Mouse (Mus musculus) forebrain, postnatal 0 days (tissue): ENCODE data around the gene Ifnar2. TPM values are rescaled to one million over a fixed set of nuclear protein-coding genes. Genes with fewer than 3 reads are reported as not detected.
A peak's percentile ranks its signal among the peaks of the same experiment; 100 is the strongest.

ENCODE experiments used
- ATAC-seq: fragments of 200-750 bp; cut with Nextera tagmentation; 2 replicates; pipeline ENCODE4 v1.8.0; 2017; ENCODE audit warnings: mild to moderate bottlenecking, moderate library complexity
- DNase-seq: peaks from one replicate; pipeline ENCODE4 v3.0.0-alpha.2; 2015
- H3K27ac ChIP-seq: fragments of 300-500 bp; sonication (generic); 2 replicates; pipeline ENCODE4 v1.5.1; 2014; ENCODE audit warnings: low read depth, mild to moderate bottlenecking, antibody characterized with exemption, low read length, moderate library complexity, mixed read lengths
- H3K27me3 ChIP-seq: fragments of 300-500 bp; sonication (generic); 2 replicates; pipeline ENCODE4 v1.6.1; 2014; ENCODE audit warnings: mild to moderate bottlenecking, low read length, mixed read lengths; ENCODE audit not compliant: insufficient read depth
- H3K36me3 ChIP-seq: fragments of 300-500 bp; sonication (generic); 2 replicates; pipeline ENCODE4 v1.6.1; 2014; ENCODE audit warnings: mild to moderate bottlenecking, moderate library complexity; ENCODE audit not compliant: insufficient read depth
- H3K4me1 ChIP-seq: fragments of 300-500 bp; sonication (generic); 2 replicates; pipeline ENCODE4 v1.6.1; 2014; ENCODE audit warnings: antibody characterized with exemption; ENCODE audit not compliant: insufficient read depth
- H3K4me2 ChIP-seq: fragments of 300-500 bp; sonication (generic); 2 replicates; pipeline ENCODE4 v1.6.1; 2014; ENCODE audit warnings: low read depth, mild to moderate bottlenecking, moderate library complexity
- H3K4me3 ChIP-seq: fragments of 300-500 bp; sonication (generic); 2 replicates; pipeline ENCODE4 v1.5.1; 2014; ENCODE audit warnings: low read depth, low read length, mixed read lengths
- H3K9ac ChIP-seq: fragments of 300-500 bp; sonication (generic); 2 replicates; pipeline ENCODE4 v1.6.1; 2014; ENCODE audit warnings: mild to moderate bottlenecking
- H3K9me3 ChIP-seq: fragments of 300-500 bp; sonication (generic); 2 replicates; pipeline ENCODE4 v1.6.1; 2016; ENCODE audit warnings: low read length
- CTCF ChIP-seq: sonication (generic); IDR thresholded peaks from 2 replicates; pipeline ENCODE4 v1.5.1; 2016; ENCODE audit warnings: antibody characterized with exemption, control low read depth, low read depth
- WGBS: fragments of 180-500 bp; shearing (Covaris S2); extraction: QIAGEN DNeasy Blood & Tissue Kit; methylation state at CpG from one replicate; pipeline ENCODE4 v1.1.7; 2014; 5-methylcytosine and 5-hydroxymethylcytosine counted together
- polyA plus RNA-seq: library from polyadenylated mRNA; unstranded; fragments of >200 nt; fragmentation: Nextera tagmentation; extraction: Ambion mirVana; gene quantifications from 2 replicates; pipeline ENCODE4 v1.2.1, GENCODE M21; 2015
- total RNA-seq: library from RNA; depleted of rRNA; stranded (reverse); fragments of >200 nt; gene quantifications from 2 replicates; pipeline ENCODE4 v1.2.3, GENCODE M21; 2014

Ifnar2 gene
- total and polyA plus RNA-seq, 2 experiments from 2014 or later, result 24.5 to 53.1 TPM

GRCm38 (mm10) chr16:91403784-91404183 is 31.2 kb downstream of the Ifnar2 start:
- H3K27me3 ChIP-seq, result no peaks in the 10 kb centered on the region
- no peak overlapping the region for H3K4me3 ChIP-seq
- H3K4me2 ChIP-seq, result no peak overlapping the region
- DNase-seq (no peak), ATAC-seq (no peak)
- no peaks in the 10 kb centered on the region for H3K9me3 ChIP-seq
- H3K4me1 ChIP-seq, result no peaks in the 10 kb centered on the region
- WGBS, result 82% methylated on average over 9 of the region's 9 CpGs
- TF ChIP-seq CTCF, result no peak
- peaks cover 14% of the 10 kb centered on the region for H3K36me3 ChIP-seq
- H3K27ac ChIP-seq, result no peak overlapping the region
- no peak overlapping the region for H3K9ac ChIP-seq

GRCm38 (mm10) chr16:91404187-91404586 is 31.6 kb downstream of the Ifnar2 start:
- 95% methylated on average over 8 of the region's 8 CpGs for WGBS
- no peak overlapping the region for H3K9ac ChIP-seq
- H3K9me3 ChIP-seq, result no peaks in the 10 kb centered on the region
- H3K4me2 ChIP-seq, result no peak overlapping the region
- H3K36me3 ChIP-seq, result peaks cover 14% of the 10 kb centered on the region
- DNase-seq (no peak), ATAC-seq (no peak)
- H3K27ac ChIP-seq, result no peak overlapping the region
- no peaks in the 10 kb centered on the region for H3K4me1 ChIP-seq
- no peaks in the 10 kb centered on the region for H3K27me3 ChIP-seq
- H3K4me3 ChIP-seq, result no peak overlapping the region
- no peak for TF ChIP-seq CTCF

GRCm38 (mm10) chr16:91404828-91405577 is 32.4 kb downstream of the Ifnar2 start:
- TF ChIP-seq CTCF, result no peak
- DNase-seq (no peak), ATAC-seq (no peak)
- Histone ChIP-seq H3K9me3 (no peaks in the 10 kb centered on the region), H3K36me3 (peaks cover 14% of the 10 kb centered on the region), H3K27ac (no peak overlapping the region), H3K4me3 (no peak overlapping the region), H3K4me1 (no peaks in the 10 kb centered on the region), H3K4me2 (no peak overlapping the region), H3K27me3 (no peaks in the 10 kb centered on the region), H3K9ac (no peak overlapping the region)
- WGBS, result 71% methylated on average over 10 of the region's 10 CpGs

- Histone ChIP-seq H3K4me1 (no peaks in the 10 kb centered on the region), H3K9me3 (no peaks in the 10 kb centered on the region), H3K27ac (peak within 1 kb of the TSS; percentile 57), H3K4me2 (peak within 1 kb of the TSS; percentile 98), H3K9ac (peak within 1 kb of the TSS; percentile 61), H3K36me3 (peaks cover 9% of the 10 kb centered on the region; the same call in 1 of the 2 replicates), H3K27me3 (no peaks in the 10 kb centered on the region), H3K4me3 (peak within 1 kb of the TSS; percentile 54)
- ATAC-seq, result peak; percentile 80
- 10% methylated on average over 46 of the region's 51 CpGs for WGBS
- TF ChIP-seq CTCF, result no peak
- peak; percentile 47 for DNase-seq
Observed at GRCm38 (mm10) chr16:91405640-91406584, 33.3 kb downstream of the Ifnar2 start, which contains the start of gene Il10rb. TSS of gene Il10rb (plus strand) at chr16:91406164.

GRCm38 (mm10) chr16:91406585-91407220 is 34.1 kb downstream of the Ifnar2 start:
- Histone ChIP-seq H3K4me1 (no peaks in the 10 kb centered on the region), H3K4me2 (peak overlapping the region; percentile 98), H3K27me3 (no peaks in the 10 kb centered on the region), H3K36me3 (peaks cover 9% of the 10 kb centered on the region; the same call in 1 of the 2 replicates), H3K9me3 (no peaks in the 10 kb centered on the region), H3K4me3 (peak overlapping the region; percentile 54), H3K9ac (peak overlapping the region; percentile 61), H3K27ac (peak overlapping the region; percentile 57)
- 5% methylated on average over 13 of the region's 13 CpGs for WGBS
- DNase-seq (peak; percentile 37), ATAC-seq (peak; percentile 41)
- peak; percentile 7; the same call in 1 of the 2 replicates for TF ChIP-seq CTCF

GRCm38 (mm10) chr16:91413102-91413844 is 40.7 kb downstream of the Ifnar2 start:
- no peak for TF ChIP-seq CTCF
- ATAC-seq, result no peak
- no peak overlapping the region for H3K4me2 ChIP-seq

More at GRCm38 (mm10) chr16:91413102-91413844, 40.7 kb downstream of the Ifnar2 start:
- Histone ChIP-seq H3K9me3 (no peaks in the 10 kb centered on the region), H3K27ac (no peak overlapping the region), H3K4me3 (no peak overlapping the region), H3K9ac (no peak overlapping the region), H3K4me1 (no peaks in the 10 kb centered on the region), H3K27me3 (no peaks in the 10 kb centered on the region), H3K36me3 (no peaks in the 10 kb centered on the region)
- 74% methylated on average over 12 of the region's 12 CpGs for WGBS
- DNase-seq, result no peak
